Mouse (Mus musculus) kidney, embryonic 15.5 days (tissue): ENCODE results near the gene B4galt5. TPM values are rescaled to one million over a fixed set of nuclear protein-coding genes. Genes with fewer than 3 reads are reported as not detected.

Source experiments
- ATAC-seq: fragments of 200-750 bp; cut with Nextera tagmentation; replicated peaks from 2 replicates; pipeline ENCODE4 v1.8.0; 2017; ENCODE audit warnings: moderate TSS enrichment; ENCODE audit not compliant: low FRiP score
- H3K27ac ChIP-seq: fragments of 300-500 bp; sonication (generic); 2 replicates; pipeline ENCODE4 v1.5.1; 2015; ENCODE audit warnings: mild to moderate bottlenecking, inconsistent platforms
- H3K27me3 ChIP-seq: fragments of 300-500 bp; sonication (generic); 2 replicates; pipeline ENCODE4 v1.6.1; 2015; ENCODE audit warnings: inconsistent platforms
- H3K36me3 ChIP-seq: fragments of 300-500 bp; sonication (generic); 2 replicates; pipeline ENCODE4 v1.6.1; 2015; ENCODE audit warnings: inconsistent platforms
- H3K4me1 ChIP-seq: fragments of 300-500 bp; sonication (generic); 2 replicates; pipeline ENCODE4 v1.6.1; 2015; ENCODE audit warnings: inconsistent platforms
- H3K4me2 ChIP-seq: fragments of 300-500 bp; sonication (generic); 2 replicates; pipeline ENCODE4 v1.6.1; 2015; ENCODE audit warnings: moderate library complexity, mild to moderate bottlenecking, inconsistent platforms
- H3K4me3 ChIP-seq: fragments of 300-500 bp; sonication (generic); replicated peaks from 2 replicates; pipeline ENCODE4 v1.5.1; 2015; ENCODE audit warnings: mild to moderate bottlenecking, inconsistent platforms
- H3K9ac ChIP-seq: fragments of 300-500 bp; sonication (generic); 2 replicates; pipeline ENCODE4 v1.6.1; 2015; ENCODE audit warnings: mild to moderate bottlenecking, inconsistent platforms
- H3K9me3 ChIP-seq: fragments of 300-500 bp; sonication (generic); replicated peaks from 2 replicates; pipeline ENCODE4 v1.6.1; 2016; ENCODE audit warnings: inconsistent platforms
- WGBS: fragments of 180-500 bp; shearing (Covaris S2); methylation state at CpG from one replicate; pipeline ENCODE4 v1.1.7; 2015; ENCODE audit warnings: mixed read lengths; 5-methylcytosine and 5-hydroxymethylcytosine counted together
- polyA plus RNA-seq: library from polyadenylated mRNA; unstranded; fragments of >200 nt; fragmentation: Nextera tagmentation; extraction: Ambion mirVana; gene quantifications from 2 replicates; pipeline ENCODE4 v1.2.1, GENCODE M21; 2015

Gene B4galt5
- polyA plus RNA-seq, 1 experiment from 2014 or later: 9.6 TPM

- Histone ChIP-seq H3K9ac (no peak overlapping the region), H3K4me1 (peaks cover 34% of the 10 kb centered on the region), H3K27ac (no peak overlapping the region), H3K4me2 (no peak overlapping the region), H3K27me3 (no peaks in the 10 kb centered on the region), H3K36me3 (peaks cover 38% of the 10 kb centered on the region), H3K9me3 (no peaks in the 10 kb centered on the region), H3K4me3 (no peak overlapping the region)
- ATAC-seq: no peak
- WGBS: 91% methylated on average over 12 of the region's 12 CpGs
These were observed 39.7 kb downstream of the B4galt5 start for GRCm38 (mm10) chr2:167309286-167309685.

- H3K9ac ChIP-seq: no peak overlapping the region
These were observed 41.3 kb downstream of the B4galt5 start for GRCm38 (mm10) chr2:167307716-167308115.

DNA sequence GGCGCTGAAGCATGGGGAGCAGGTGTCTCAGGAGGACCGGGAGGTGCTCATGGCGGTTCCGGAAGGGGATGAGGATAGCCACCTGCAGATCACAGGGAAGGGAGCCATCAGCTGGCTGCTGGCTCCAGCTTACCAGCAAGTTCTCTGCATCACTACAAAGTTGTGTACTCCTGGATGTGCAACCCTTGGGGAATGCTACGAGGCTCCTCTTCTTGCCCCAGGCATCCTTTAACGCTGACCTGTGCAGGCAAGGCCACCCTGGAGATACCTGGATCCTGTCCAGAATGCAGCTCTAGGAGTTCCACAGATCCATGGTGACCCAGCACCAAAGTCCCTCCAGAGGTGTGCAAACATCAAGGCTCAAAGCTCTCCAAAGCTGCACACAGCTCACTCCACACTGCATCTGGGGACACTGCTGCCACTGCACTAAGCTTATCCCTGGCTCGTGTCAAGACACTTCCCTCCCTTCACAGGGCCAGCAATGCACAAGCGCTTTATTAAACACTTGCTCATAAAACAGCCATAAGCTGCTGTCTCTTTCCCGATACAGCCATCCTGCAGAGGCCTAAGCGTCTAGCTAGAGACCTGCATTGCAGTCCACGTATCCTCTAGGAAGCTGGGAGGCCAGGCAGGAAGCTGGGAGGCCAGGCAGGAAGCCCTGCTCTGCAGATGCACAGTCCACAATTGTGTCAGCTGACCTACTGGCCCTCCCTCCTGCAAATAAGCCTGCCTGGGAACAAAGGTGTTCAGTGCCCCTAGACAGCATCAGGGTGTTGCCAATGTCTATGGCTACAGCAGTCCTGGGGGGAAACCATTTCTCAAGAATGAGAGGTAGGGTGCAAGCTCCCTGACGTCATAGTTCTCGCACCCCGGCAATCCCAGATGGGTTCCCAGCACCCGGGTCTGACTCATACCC lies 42.1 kb downstream of the B4galt5 start:
- Histone ChIP-seq H3K9ac (no peak overlapping the region), H3K4me2 (peak overlapping the region; percentile 32; the same call in 1 of the 2 replicates), H3K9me3 (no peaks in the 10 kb centered on the region), H3K27ac (peak overlapping the region; percentile 72), H3K36me3 (peaks cover 60% of the 10 kb centered on the region), H3K27me3 (no peaks in the 10 kb centered on the region), H3K4me3 (no peak overlapping the region), H3K4me1 (peaks cover 22% of the 10 kb centered on the region)
- no peak for ATAC-seq
- WGBS: 78% methylated on average over 15 of the region's 15 CpGs

More at GRCm38 (mm10) chr2:167307716-167308115, 41.3 kb downstream of the B4galt5 start:
- H3K4me1 ChIP-seq: peaks cover 22% of the 10 kb centered on the region
- H3K27ac ChIP-seq: peak overlapping the region; percentile 72
- H3K9me3 ChIP-seq: no peaks in the 10 kb centered on the region
- H3K36me3 ChIP-seq: peaks cover 53% of the 10 kb centered on the region
- peak overlapping the region; percentile 32; the same call in 1 of the 2 replicates for H3K4me2 ChIP-seq
- no peak; the same call in 1 of the 2 replicates for ATAC-seq
- 0 out of 2 replicates have a peak overlapping the region, but pooled peaks have one; percentile 14 for H3K4me3 ChIP-seq
- no peaks in the 10 kb centered on the region for H3K27me3 ChIP-seq
- 29% methylated on average over 12 of the region's 12 CpGs for WGBS

- no peak overlapping the region for H3K4me3 ChIP-seq
- peak overlapping the region; percentile 72 for H3K27ac ChIP-seq
- peaks cover 61% of the 10 kb centered on the region for H3K36me3 ChIP-seq
- 0 out of 2 replicates have a peak overlapping the region, but pooled peaks have one; percentile 2 for H3K9ac ChIP-seq
- WGBS: 69% methylated on average over 4 of the region's 4 CpGs
- ATAC-seq: no peak
- no peaks in the 10 kb centered on the region for H3K27me3 ChIP-seq
- H3K4me1 ChIP-seq: peaks cover 22% of the 10 kb centered on the region
- H3K4me2 ChIP-seq: no peak overlapping the region
- no peaks in the 10 kb centered on the region for H3K9me3 ChIP-seq
These were observed 42.7 kb downstream of the B4galt5 start for GRCm38 (mm10) chr2:167306273-167306594.

DNA sequence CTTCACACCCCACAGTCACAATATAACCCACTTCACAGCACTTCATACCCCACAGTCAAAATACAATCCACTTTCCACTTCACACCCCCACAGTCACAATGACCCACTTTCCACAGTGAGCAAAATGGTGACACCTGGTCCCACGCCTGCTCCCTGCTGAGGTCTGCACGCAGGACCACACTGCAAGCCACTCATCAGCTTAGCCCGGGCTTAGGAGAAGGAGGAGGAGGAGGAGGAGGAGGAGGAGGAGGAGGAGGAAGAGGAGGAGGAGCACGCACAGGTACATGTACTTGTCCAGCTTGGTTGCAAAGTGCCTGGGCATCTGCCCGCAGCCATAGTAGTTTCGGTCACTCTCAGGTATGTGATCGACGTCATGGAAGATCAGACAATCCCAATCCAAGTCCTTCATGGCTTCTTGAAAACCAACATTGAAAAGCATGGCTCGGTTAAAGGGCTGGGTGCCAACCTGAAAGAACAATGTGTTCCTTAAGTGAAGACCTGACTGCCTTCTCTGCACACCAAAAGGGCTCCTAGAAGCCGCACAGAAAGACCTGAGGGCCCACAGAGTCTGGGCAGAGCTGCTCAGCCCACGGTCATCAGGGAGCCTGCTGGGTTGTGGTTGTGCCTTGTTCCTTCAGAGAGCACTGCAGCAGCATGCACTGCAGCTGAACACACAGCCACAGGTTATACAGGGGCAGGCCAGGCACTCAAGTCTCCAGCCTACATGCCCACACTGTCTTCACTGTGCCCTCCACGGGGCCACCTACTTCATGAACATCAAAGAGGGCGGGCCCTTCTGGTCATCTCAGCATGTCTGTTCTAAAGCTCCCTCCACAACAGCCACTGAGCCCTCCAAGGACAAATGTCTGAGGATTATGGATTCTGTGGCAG lies 43.4 kb downstream of the B4galt5 start:
- Histone ChIP-seq H3K4me2 (no peak overlapping the region), H3K27me3 (no peaks in the 10 kb centered on the region), H3K4me3 (no peak overlapping the region), H3K9me3 (no peaks in the 10 kb centered on the region), H3K27ac (no peak overlapping the region), H3K36me3 (peaks cover 62% of the 10 kb centered on the region), H3K9ac (0 out of 2 replicates have a peak overlapping the region, but pooled peaks have one; percentile 2), H3K4me1 (peaks cover 22% of the 10 kb centered on the region)
- no peak for ATAC-seq
- 86% methylated on average over 13 of the region's 13 CpGs for WGBS

GRCm38 (mm10) chr2:167304651-167305381 lies 44.2 kb downstream of the B4galt5 start:
- H3K36me3 ChIP-seq: peaks cover 62% of the 10 kb centered on the region
- H3K4me2 ChIP-seq: no peak overlapping the region
- H3K27ac ChIP-seq: no peak overlapping the region
- no peaks in the 10 kb centered on the region for H3K9me3 ChIP-seq
- no peak for ATAC-seq
- peaks cover 28% of the 10 kb centered on the region for H3K4me1 ChIP-seq
- no peaks in the 10 kb centered on the region for H3K27me3 ChIP-seq
- H3K4me3 ChIP-seq: no peak overlapping the region
- WGBS: 89% methylated on average over 16 of the region's 16 CpGs
- H3K9ac ChIP-seq: no peak overlapping the region

DNA sequence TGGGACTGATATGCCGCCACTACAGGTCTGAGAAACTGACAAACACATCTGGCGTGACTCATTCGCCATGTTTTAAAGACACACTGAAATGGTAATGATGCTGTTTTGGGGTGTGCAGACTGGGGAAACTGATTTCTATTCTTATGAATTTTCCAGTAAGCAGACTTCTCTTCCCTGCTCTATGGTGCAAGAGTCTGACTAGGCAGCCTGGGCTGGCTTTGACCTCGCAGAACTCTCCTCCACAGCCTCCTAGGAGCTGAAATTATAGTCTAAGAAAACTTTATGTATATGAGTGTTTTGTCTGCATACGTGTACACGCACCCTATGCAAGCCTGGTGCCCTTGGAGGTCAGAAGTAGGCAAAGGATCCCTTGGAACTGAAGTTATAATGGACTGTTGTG lies 45.2 kb downstream of the B4galt5 start:
- 90% methylated on average over 6 of the region's 6 CpGs for WGBS
- no peak overlapping the region for H3K4me3 ChIP-seq
- peaks cover 54% of the 10 kb centered on the region for H3K36me3 ChIP-seq
- H3K27ac ChIP-seq: no peak overlapping the region
- no peak for ATAC-seq
- no peak overlapping the region for H3K9ac ChIP-seq
- H3K4me1 ChIP-seq: peaks cover 38% of the 10 kb centered on the region
- H3K27me3 ChIP-seq: no peaks in the 10 kb centered on the region
- no peaks in the 10 kb centered on the region for H3K9me3 ChIP-seq
- H3K4me2 ChIP-seq: no peak overlapping the region

GRCm38 (mm10) chr2:167303196-167303595 lies 45.8 kb downstream of the B4galt5 start:
- no peak overlapping the region for H3K4me2 ChIP-seq
- 87% methylated on average over 8 of the region's 8 CpGs for WGBS
- peaks cover 50% of the 10 kb centered on the region for H3K36me3 ChIP-seq

DNA sequence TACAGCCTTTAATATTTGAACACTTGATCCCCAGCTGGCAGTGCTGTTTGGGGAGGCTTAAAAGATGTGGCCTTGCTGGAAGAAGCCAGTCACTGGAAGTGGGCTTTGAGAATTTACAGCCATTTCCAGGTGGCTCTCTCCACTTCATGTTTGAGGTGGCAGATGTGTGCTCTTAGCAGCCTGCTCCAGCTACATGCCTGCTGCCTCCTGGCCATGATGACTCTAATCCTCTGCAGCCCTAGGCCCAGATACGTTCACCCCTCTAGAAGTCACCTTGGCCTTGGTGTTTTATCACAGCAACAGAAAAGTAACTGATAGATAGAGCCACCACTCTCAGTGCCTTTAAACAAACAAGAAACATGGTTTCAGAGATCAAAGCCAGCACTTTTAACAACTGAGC lies 46.3 kb downstream of the B4galt5 start:
- H3K9me3 ChIP-seq: no peaks in the 10 kb centered on the region
- no peak overlapping the region for H3K4me3 ChIP-seq
- peaks cover 50% of the 10 kb centered on the region for H3K36me3 ChIP-seq
- no peaks in the 10 kb centered on the region for H3K27me3 ChIP-seq
- WGBS: 79% methylated on average over 1 of the region's 1 CpGs
- ATAC-seq: no peak
- no peak overlapping the region for H3K9ac ChIP-seq
- no peak overlapping the region for H3K4me2 ChIP-seq
- H3K4me1 ChIP-seq: peaks cover 38% of the 10 kb centered on the region
- H3K27ac ChIP-seq: no peak overlapping the region

More at GRCm38 (mm10) chr2:167303196-167303595, 45.8 kb downstream of the B4galt5 start:
- H3K27ac ChIP-seq: no peak overlapping the region
- ATAC-seq: no peak
- no peaks in the 10 kb centered on the region for H3K9me3 ChIP-seq
- H3K27me3 ChIP-seq: no peaks in the 10 kb centered on the region
- no peak overlapping the region for H3K9ac ChIP-seq
- no peak overlapping the region for H3K4me3 ChIP-seq
- peaks cover 42% of the 10 kb centered on the region for H3K4me1 ChIP-seq

GRCm38 (mm10) chr2:167302031-167302430 lies 47.0 kb downstream of the B4galt5 start:
- no peak overlapping the region for H3K9ac ChIP-seq
- H3K4me1 ChIP-seq: peaks cover 32% of the 10 kb centered on the region
- H3K4me2 ChIP-seq: no peak overlapping the region
- H3K27me3 ChIP-seq: no peaks in the 10 kb centered on the region
- no peak for ATAC-seq
- WGBS: 88% methylated on average over 12 of the region's 12 CpGs
- peaks cover 50% of the 10 kb centered on the region for H3K36me3 ChIP-seq
- no peaks in the 10 kb centered on the region for H3K9me3 ChIP-seq
- H3K27ac ChIP-seq: no peak overlapping the region
- no peak overlapping the region for H3K4me3 ChIP-seq

- Histone ChIP-seq H3K4me2 (no peak overlapping the region), H3K36me3 (peaks cover 50% of the 10 kb centered on the region), H3K27ac (peak overlapping the region; percentile 7; the same call in 1 of the 2 replicates), H3K9me3 (no peaks in the 10 kb centered on the region), H3K4me1 (peaks cover 28% of the 10 kb centered on the region), H3K27me3 (no peaks in the 10 kb centered on the region), H3K9ac (no peak overlapping the region), H3K4me3 (no peak overlapping the region)
- 90% methylated on average over 7 of the region's 7 CpGs for WGBS
- ATAC-seq: no peak
These were observed 47.4 kb downstream of the B4galt5 start for GRCm38 (mm10) chr2:167301601-167302000.
